Mouse (Mus musculus) adrenal gland, adult (tissue): ENCODE results near the gene Slc19a1.
A peak's percentile ranks its signal among the peaks of the same experiment; 100 is the strongest.

Source experiments
- DNase-seq, 2 experiments: peaks; one replicate each; pipeline ENCODE4 v3.0.0; 2022 to 2023; ENCODE audit warnings: low spot score in 1 of 2; ENCODE audit not compliant: inconsistent age in 2 of 2

The Slc19a1 gene

DNA sequence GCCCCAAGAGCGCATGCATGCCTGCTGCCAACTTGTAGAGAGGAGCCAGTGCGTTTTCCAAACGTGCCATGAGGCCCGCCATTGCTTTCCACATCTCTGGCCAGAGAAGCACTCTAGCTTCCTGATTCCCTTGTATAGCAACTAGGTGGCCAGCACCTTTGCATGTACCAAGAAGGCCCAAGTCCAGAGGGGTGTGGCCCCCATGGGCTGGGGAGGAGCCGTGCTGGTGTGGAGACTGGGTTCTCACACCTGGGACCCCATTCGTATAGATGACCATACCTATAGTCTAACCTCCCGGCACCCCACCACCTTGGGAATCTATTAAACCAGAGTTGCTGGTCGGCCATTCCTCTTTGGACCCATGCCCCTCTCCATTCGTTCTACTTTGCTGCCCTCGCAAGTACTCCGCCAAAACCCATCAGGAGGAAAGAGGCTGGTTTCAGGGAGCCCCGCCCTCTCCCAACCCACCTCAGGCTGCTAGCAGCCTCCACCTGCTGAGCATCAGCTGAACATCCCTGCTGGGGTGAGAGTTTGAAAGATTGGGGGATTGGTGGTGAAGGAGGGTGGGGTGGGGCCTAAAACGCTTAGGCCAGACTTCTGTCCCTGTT, at the start of gene Slc19a1:
Gene Slc19a1 (plus strand): TSS at position 474 of the 608 bp plus-strand sequence.
- DNase-seq = no peak

DNA sequence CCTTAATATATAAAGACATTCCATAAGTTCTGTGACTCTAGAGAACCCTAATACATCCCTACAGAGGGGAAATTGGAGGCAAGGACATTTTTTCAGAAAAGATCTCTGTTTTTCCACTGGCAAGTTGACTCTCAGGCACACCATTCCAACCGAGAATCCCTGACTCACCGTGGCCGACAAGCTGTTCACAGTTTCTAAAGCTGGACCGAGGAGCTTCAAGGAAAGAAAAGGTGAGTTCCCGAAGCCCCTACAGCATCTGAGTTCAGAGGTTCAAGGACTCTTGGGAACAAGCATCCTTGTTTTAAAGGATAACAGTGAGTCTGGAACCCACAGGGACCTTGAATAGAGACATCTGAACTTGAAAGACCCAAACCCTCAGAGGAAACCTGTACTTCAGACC, 43.5 kb upstream of the Slc19a1 start:
- no peak for DNase-seq

DNA sequence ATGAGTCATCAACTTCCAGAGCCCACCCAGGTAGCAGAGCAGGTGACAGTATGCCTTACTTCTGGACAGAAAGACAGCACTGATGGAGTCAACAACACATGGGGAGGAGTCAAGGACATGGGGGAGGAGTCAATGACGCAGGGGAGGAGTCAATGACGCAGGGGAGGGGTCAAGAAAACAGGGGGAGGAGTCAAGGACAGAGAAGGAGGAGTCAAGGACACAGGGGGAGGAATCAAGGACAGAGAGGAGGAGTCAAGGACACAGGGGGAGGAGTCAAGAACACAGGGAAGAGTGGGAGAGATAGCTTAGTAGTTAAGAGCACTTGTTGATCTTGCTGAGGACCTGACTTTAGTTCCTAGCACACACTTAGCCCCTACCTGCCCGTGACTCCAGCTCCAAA, 39.6 kb upstream of the Slc19a1 start:
- DNase-seq = no peak

DNA sequence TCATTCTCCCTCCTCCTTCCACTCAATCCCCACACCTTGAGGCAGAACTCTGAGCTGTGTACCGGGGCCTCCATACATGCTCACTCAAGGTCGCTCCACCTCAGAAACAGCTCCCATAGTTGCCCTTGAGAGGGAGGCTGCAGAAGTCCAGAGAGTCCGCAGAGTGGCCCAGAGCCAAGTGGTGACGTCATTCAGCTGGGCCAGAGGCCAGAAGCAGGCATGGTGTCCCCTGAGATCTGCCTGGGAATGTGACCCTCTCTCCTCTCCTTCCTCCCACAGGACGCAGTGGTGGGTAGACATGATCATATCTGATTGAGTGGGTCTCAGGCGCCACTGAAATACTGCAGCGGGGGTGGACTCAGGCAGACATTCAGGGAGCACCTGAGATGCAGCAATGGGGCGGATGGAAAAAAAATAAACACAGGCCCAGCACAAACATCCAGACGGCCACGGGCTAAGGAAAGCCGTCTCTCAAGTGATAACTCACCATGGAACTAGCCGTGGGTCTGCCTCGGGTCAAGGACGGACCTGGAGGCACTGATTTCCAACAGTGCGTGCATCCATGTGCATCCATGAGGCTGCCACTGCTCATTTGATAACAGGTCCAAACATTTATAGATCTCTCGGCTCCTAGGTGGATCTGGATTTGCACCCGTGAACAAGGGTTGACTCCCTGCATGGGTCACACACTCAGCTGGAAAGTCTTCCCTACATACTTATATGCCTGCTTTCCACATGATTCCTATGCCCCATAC, 34.1 kb upstream of the Slc19a1 start:
- DNase-seq = peak; percentile 96 to 98

DNA sequence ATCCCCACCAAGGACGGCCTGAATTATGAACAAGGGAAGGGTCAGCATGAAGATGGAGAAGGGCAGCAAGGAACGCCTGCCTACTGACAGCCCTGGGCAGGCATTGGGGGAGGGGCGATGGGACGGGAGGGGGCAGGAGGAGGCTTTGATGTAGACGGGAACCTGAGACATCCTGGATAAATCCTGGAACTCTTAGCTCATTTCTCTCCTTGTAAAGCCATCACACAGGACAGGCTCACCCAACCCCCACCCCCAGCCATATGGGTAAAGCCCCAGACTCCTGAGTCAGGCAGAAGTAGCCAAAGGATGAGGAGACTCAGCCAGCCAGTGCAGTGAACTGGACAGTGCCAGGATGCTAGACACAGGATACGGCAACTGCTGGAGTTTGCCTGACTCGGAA, 27.1 kb upstream of the Slc19a1 start:
- DNase-seq = no peak

DNA sequence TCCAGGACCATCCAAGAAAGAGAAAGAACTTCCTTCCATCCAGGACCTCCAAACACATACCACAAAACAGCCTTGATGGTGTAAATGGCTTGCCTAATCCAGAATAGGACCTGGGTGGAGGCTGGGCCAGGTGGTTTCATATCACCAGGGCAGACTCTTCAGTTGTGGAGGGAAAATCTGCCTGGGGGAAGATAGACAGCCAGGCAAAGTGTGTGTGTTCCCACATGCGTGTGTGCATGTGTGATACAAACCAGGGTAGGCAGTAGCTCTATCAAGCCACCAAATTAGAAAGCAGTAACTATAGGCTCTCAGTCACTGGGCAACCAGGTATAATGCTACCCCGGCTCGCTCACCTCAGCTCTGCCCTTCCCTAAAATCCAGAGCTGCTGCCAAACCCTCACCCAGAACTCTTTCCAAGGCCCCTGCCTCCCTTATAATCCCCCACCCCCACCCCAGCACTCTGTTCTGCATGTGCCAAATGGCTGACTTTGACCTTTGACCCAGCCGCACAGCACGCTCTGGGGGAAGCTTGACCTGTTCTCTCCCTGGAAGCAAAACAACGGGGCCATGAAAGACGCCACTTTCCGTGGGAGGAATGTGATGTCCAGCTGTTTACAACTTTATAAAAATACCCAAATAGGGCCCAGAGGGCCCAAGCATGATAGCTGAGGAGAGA, 24.5 kb upstream of the Slc19a1 start:
- DNase-seq = peak; percentile 40 to 43

DNA sequence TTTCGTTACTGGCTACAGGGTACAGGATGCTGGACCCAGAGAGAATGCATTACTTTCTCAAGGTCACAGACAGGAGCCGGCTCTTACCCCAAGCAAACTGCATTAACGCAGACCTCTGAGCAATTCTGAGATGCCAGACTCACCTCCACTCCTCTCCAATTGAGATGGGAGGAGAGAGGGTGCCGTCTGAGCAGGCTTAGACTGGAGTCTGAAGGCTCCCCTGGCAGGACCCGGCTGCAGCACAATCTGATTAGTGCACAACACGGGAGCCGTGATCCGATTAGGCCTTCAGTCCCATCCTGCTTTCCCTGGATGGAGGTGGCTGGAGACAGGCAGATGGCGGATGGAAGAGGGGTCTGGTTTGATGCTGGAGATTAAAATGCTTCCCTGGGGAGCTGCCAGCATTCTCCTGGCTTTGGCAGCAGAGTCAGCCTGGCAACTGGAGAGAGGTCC, 23.9 kb upstream of the Slc19a1 start:
- DNase-seq = peak; percentile 75 to 87

DNA sequence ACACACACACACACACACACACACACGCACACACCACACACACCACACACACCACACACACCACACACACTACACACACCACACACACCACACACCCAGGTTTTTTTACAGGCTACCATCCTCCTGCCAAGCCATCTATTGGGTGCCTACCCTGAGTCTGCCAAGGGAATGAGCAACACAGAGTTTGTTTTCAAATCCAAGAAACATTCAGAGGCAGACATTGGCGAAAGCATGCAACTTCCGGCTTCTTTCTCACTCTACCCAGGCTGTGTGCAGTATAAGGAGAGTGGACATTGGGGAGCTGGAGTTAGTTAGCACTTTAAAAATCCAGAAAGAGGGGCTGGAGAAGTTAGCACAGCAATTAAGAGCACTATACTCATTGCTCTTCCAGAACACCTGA, 23.3 kb upstream of the Slc19a1 start:
- peak in 1 of 2 experiments; percentile 60 for DNase-seq

DNA sequence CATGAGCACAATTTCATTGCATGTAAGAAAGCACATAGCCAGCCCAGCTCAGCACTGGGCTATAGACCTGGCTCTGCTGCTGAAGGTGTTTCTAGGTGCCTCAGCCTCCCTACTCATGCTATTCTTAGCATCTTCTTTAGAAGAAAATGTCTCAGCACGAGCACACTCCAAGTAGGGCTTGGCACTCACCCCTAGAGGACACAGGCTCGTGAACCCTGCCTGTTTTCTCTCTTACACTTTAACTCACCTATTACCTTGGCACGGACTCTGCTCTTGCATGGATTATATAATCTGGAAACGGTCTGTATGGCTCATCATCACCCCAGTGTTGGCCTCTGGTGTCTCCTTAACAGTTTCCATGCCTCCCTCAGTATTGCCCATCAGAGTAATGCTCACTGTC, 20.4 kb upstream of the Slc19a1 start:
- DNase-seq = no peak

DNA sequence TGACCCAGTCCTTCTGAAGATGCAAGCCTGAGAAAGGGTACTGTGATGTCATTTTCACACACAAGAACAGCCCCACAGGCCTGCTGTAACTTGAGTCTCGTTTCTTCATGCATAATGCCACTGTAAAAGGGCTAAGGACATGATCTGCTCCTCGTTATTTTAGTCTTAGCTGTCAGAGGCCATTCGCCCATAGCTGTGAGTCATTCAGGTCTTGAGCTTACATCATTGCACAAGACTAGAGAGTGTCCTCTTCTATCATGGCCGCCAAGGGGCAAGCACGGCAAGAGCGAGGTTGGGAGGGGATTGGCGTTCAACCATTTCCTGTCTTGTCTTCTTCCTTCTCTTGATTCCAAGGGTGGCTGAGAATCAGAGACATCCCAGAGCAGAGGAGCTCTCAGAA, 16.0 kb upstream of the Slc19a1 start:
- no peak for DNase-seq

DNA sequence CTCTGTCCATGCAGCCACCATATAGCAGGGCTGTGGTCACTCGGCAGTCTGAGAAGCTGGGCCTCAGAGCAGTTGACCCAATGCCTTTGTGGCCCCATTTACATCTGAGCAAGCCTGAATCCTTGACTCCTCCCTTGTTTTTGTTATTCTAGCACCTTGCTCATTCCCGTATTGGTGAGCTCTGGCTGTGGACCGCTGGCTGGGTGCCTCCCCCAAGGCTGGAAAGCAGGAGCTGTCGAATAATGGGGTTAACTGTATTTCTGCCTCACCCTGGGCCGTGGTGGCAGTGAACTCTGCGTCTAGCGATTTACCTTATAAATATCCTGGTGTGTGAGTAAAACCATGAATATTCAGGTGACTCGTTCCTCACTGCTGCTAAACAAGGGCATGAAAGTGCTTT, 15.5 kb upstream of the Slc19a1 start:
- no peak for DNase-seq

DNA sequence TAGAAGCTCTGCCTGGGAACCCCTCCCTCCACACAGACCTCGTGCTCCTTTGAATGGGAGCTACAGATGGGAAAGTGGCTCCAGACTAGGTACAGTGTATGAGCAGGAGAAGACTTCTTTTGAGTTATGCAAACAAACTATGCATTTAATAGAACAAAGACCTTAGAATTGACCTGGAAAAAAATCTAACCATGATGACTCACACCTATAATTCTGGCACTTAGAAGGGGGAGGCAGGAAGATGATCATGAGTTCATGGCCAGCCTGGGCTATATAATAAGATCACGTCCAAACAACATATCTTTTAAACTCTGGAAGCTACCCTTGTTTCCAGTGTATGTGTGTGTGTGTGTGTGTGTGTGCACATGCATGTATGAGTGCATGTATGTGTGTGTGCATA, 15.0 kb upstream of the Slc19a1 start:
- DNase-seq = no peak

DNA sequence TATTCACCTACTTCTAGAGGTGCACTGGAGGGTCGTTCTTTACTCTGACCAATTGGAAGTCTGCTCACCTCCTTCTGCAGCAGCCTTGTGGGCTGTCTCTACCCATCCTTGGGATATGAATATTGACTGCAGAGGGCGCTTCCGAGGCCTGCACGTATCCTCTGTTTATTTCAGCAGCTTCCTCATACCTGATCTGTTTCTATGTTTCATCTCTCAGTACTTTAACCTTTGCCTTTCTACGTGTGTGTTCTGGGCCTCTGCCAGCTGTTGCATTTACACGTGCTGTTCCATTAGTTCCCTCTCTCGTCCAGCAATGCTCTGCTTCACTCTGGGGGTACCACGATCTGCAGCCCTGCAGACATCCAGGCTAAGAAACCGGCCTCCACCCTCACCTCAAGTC, 14.4 kb upstream of the Slc19a1 start:
- no peak for DNase-seq

DNA sequence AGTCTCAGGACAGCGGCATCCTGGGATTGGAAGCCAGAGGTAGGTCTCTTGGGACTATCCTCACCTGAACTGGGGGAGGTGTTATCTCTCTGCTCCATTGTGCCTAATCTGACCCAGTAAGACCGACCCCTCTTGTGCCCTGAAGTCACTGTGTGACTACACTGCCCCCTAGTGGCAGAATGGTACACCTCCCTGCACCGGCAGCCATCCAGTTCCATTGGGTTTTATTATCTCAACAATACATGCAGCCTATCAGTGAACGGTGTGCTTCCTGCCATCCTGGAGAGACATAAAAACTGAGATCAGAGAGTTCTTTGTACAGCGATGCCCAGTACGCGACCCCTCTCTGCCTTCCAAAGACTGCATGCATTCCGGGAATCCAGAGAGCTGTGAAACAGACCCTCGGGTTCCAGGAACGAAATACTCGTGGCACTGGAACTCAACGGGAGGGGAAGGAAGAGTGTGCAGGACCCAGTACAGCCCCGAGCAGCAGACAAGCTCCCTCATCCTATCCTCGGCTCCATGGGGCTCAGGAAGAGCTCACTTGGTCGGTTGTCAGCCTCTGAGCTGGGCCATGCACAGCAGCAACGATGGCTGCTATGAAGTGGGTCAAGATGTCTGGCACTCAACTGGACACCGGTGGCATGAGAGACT, 10.5 kb upstream of the Slc19a1 start:
- DNase-seq = peak; percentile 78 to 94

DNA sequence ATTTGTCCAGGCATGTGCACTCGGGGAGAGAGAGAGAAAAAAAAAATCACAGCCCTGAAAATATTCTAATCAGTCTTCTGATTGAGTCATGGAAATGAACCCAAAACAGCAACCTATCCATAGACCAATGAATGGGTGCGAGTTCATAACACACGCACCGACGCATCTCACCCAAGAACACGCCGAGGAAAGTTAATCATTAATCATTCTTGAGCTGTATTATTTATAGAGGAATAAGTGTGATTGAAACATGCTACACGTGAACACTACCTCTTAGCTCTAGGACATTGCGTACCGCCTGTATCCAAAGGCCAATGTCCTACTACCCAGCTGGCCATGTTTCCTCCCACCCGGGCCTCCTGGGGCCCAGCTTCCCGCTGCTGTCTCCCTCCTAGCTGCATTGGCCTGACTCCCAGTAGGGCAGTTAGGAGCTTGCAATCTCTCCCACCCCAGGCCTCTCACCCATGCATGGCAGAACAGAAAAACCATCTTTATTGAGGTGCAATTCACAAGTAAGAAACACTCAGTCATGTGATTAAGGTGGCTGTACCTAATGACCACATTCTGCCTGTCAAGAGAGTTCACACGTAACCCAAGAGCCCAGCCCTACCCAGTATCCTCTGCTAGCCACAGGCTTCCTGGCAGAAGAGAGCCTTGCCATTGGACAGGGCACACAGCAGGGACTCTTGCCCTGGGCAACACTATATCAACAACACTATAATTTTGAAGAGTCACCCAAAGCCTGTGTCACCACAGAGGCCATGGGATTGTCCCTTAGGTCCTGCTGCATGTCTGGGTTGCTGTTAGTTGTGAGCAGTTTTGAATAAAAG, 9.5 kb upstream of the Slc19a1 start:
- DNase-seq = peak in 1 of 2 experiments; percentile 60

DNA sequence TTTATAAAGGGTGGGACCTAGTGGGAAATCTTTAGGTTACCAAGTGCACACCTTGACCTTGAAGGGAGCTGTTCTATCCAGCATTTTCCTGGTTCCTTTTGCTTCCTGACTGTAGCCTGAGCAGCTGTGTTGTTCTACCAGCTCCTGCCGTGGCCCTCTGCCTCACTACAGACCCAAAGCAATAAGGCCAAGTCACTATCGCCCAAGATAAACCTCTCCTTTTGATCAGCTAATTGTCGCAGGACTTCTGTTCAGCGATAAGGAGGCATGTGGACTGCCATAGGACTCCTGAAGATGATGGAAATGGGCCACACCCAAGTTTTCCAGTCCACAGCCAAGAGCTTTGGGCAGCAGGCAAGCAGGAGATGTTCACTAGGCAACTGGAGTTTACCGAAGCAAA, 7.8 kb upstream of the Slc19a1 start:
- no peak for DNase-seq

DNA sequence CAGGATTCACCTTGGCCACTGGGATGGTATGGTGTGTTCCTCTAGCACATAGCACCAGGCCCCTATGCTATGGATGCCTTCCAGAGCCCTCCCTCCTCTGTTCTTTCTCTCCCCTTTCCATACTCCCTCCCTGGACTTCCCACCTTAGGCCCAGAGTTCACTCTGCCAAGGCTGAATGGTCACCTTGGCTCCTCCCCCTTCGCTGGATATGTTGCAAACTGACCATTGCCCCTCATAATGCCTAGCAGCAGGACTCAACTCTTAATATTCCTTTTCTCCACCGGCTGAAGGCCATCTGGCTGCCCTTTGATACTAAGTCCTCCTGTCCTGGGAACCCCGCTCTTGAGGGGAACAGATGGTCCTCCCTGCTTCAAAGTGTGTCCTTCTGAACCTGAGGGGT, 5.1 kb upstream of the Slc19a1 start:
- DNase-seq = no peak

DNA sequence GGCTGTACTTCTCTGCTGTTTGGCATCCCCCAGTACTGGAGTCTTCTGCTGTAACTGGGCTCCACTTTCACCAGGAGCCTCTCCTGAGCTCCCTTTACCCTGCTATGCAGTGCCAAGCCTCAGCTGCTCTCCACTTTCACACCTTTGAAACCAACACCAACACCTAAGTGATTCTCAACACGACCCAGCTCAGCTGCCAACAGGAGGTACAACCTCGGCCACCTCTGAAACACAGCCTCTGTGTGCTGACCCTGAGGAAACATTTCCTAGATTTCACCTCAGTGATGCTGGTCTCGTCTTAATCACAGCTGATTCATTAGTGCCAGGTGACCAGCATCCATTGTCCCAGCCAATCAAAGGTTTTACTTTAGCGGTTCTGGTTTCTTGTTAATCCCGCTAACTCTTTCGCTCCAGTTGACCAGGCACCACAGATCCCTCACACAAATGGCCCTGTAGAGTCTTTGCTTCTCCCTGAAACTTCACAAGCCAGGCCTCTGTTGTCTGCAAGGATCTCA, 3.2 kb upstream of the Slc19a1 start:
- DNase-seq = no peak

DNA sequence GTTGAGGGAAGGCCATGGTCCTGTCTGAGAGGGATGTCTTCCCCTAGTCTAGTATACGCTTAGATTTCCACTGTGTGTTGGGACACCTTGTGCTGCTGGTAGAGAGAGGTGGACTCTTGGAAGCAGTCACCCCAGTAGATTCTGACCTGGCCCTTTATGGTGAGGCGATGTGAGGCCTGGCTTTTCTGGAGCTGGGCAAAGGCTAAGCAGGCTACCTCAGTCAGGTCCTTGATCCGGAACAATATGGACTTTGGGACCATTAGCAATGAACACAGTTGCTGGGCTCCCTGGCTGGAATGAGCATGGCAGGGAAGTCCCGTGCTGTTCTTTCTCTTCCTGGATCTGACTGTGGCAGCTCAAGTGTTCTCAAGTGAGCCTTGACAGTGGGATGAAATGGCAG, 2.3 kb upstream of the Slc19a1 start:
- no peak for DNase-seq

DNA sequence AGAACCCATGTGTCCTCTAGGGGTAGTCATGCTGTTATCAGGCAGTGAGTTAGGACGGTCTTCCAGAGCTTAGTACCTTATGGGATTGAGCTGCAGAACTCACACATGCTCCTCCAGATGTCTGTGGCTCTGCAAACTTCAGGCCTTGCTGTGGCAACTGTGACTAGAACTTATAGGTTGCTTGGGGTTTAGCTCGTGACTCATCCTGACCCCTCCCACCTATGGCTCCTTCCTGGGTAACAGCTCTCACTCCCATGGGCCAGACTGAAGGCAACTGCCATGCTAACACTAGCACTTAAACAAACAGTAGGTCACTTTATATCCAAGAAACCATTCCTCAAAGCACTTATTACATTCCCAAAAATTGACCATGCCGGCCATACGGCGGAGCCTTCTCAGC, 1.4 kb upstream of the Slc19a1 start:
- no peak for DNase-seq
